ENCODE assay signal across 8 mouse cellular contexts in genomic region chr1:25830757-25831520, GRCm38 (mm10). TPM values are rescaled to one million over a fixed set of nuclear protein-coding genes. Genes with fewer than 3 reads are reported as not detected.
DNase-seq lines count a peak whose midpoint lies in the region; ATAC-seq and TF ChIP-seq lines count a peak whose summit lies in the region.

No protein-coding gene starts in this region.

- peak; percentile 18; the same call in 1 of the 2 replicates for ATAC-seq in lung, embryonic 14.5 days (ENCODE audit: insufficient read depth)
- peak; percentile 37 for ATAC-seq in embryonic facial prominence, embryonic 11.5 days (replicated peaks; ENCODE audit: insufficient number of reproducible peaks, low FRiP score, low TSS enrichment, low read depth)
- no peak for ATAC-seq in intestine, embryonic 14.5 days (replicated peaks; ENCODE audit: low FRiP score, low TSS enrichment, low read depth)

- DNase-seq in lung, embryonic 14.5 days, result no peak
- no peak for DNase-seq in lung, adult 18-20 months
- no peak for DNase-seq in embryonic facial prominence, embryonic 11.5 days (ENCODE audit: low spot score)
- DNase-seq in intestine, embryonic 14.5 days (ENCODE audit: low spot score), result no peak
- DNase-seq in retina, embryonic 14.5 days (ENCODE audit: low spot score), result peak; percentile 48
- no peak for DNase-seq in frontal cortex, postnatal 14 days (ENCODE audit: low spot score in 2 of 2)
- DNase-seq in spleen, postnatal 36 days (ENCODE audit: low spot score in 2 of 2), result no peak
- DNase-seq in MN1 (ENCODE audit: low spot score), result no peak

- 7% methylated on average over 15 of the region's 15 CpGs for WGBS in lung, embryonic 14.5 days
- 4% methylated on average over 15 of the region's 15 CpGs for WGBS in embryonic facial prominence, embryonic 11.5 days
- 8% methylated on average over 15 of the region's 15 CpGs for WGBS in intestine, embryonic 14.5 days

- no peaks in the 10 kb centered on the region for H3K9me3 ChIP-seq in lung, embryonic 14.5 days (ENCODE audit: low read depth, low read length)
- H3K9me3 ChIP-seq in embryonic facial prominence, embryonic 11.5 days (replicated peaks; ENCODE audit: control insufficient read depth, low read length), result no peaks in the 10 kb centered on the region
- no peaks in the 10 kb centered on the region for H3K9me3 ChIP-seq in intestine, embryonic 14.5 days (ENCODE audit: control insufficient read depth, low read length)

- 0 out of 2 replicates have a peak overlapping the region, but pooled peaks have one; percentile 26 for H3K9ac ChIP-seq in lung, embryonic 14.5 days
- H3K9ac ChIP-seq in embryonic facial prominence, embryonic 11.5 days (replicated peaks; ENCODE audit: low read length), result no peak overlapping the region
- no peak overlapping the region for H3K9ac ChIP-seq in intestine, embryonic 14.5 days (ENCODE audit: low read length)

- H3K4me3 ChIP-seq in lung, embryonic 14.5 days (ENCODE audit: low read depth, low read length), result peak overlapping the region; percentile 49
- peak overlapping the region; percentile 54 for H3K4me3 ChIP-seq in embryonic facial prominence, embryonic 11.5 days (ENCODE audit: low read depth, low read length)
- H3K4me3 ChIP-seq in intestine, embryonic 14.5 days (ENCODE audit: low read depth, low read length), result peak overlapping the region; percentile 48; the same call in 1 of the 2 replicates

- peak overlapping the region; percentile 79 for H3K4me2 ChIP-seq in lung, embryonic 14.5 days
- peak overlapping the region; percentile 78 for H3K4me2 ChIP-seq in embryonic facial prominence, embryonic 11.5 days (ENCODE audit: low read depth, low read length)
- peak overlapping the region; percentile 82 for H3K4me2 ChIP-seq in intestine, embryonic 14.5 days (ENCODE audit: low read length)

- no peaks in the 10 kb centered on the region for H3K36me3 ChIP-seq in lung, embryonic 14.5 days (ENCODE audit: insufficient read depth)
- H3K36me3 ChIP-seq in embryonic facial prominence, embryonic 11.5 days (replicated peaks; ENCODE audit: control insufficient read depth, insufficient read depth, low read depth, low read length), result no peaks in the 10 kb centered on the region
- H3K36me3 ChIP-seq in intestine, embryonic 14.5 days (ENCODE audit: control insufficient read depth, insufficient read depth, low read length), result no peaks in the 10 kb centered on the region

- H3K27ac ChIP-seq in lung, embryonic 14.5 days (ENCODE audit: low read depth), result no peak overlapping the region
- H3K27ac ChIP-seq in embryonic facial prominence, embryonic 11.5 days (replicated peaks; ENCODE audit: low read depth, low read length), result no peak overlapping the region
- no peak overlapping the region for H3K27ac ChIP-seq in intestine, embryonic 14.5 days (ENCODE audit: low read depth)

- TF ChIP-seq CTCF in lung, embryonic 14.5 days (IDR thresholded peaks at IDR 0.05; ENCODE audit: low read depth), result no peak

- no peaks in the 10 kb centered on the region for H3K4me1 ChIP-seq in lung, embryonic 14.5 days (ENCODE audit: insufficient read depth)
- no peaks in the 10 kb centered on the region for H3K4me1 ChIP-seq in embryonic facial prominence, embryonic 11.5 days (ENCODE audit: control insufficient read depth, insufficient read depth, low read length)
- H3K4me1 ChIP-seq in intestine, embryonic 14.5 days (replicated peaks; ENCODE audit: control insufficient read depth, insufficient read depth, low read length), result no peaks in the 10 kb centered on the region

- H3K27me3 ChIP-seq in lung, embryonic 14.5 days (ENCODE audit: insufficient read depth, low read length), result peaks cover 42% of the 10 kb centered on the region
- H3K27me3 ChIP-seq in embryonic facial prominence, embryonic 11.5 days (ENCODE audit: control insufficient read depth, insufficient read depth, low read length), result no peaks in the 10 kb centered on the region
- H3K27me3 ChIP-seq in intestine, embryonic 14.5 days (replicated peaks; ENCODE audit: control insufficient read depth, insufficient read depth, low read length), result peaks cover 42% of the 10 kb centered on the region

RNA-seq across cellular contexts. Expression of gene Adgrb3, which starts 1.4 kb away (rescaled TPM):
- 0.50 and 0.74 TPM in 2 replicates for polyA plus RNA-seq in lung, embryonic 14.5 days (2014; fragmentation: Nextera tagmentation; extraction: Ambion mirVana)
- polyA plus RNA-seq in embryonic facial prominence, embryonic 11.5 days (2014; fragmentation: Nextera tagmentation; extraction: Ambion mirVana), result 3.0 and 3.3 TPM in 2 replicates
- 3.6 and 3.8 TPM in 2 replicates for polyA plus RNA-seq in intestine, embryonic 14.5 days (2014; fragmentation: Nextera tagmentation; extraction: Ambion mirVana)
